Mouse (Mus musculus): Measurements from ENCODE around the gene Hemgn.

Hemgn gene

GRCm38 (mm10) chr4:46413406-46413805, at the start of gene Hemgn:
TSS of gene Hemgn (minus strand) at chr4:46413506.
- DNase-seq (ENCODE audit: low spot score in 2 of 2): no peak

GRCm38 (mm10) chr4:46458411-46458810, 45.1 kb upstream of the Hemgn start:
- no peak for DNase-seq (ENCODE audit: low spot score in 2 of 2)

GRCm38 (mm10) chr4:46457186-46457585, 43.9 kb upstream of the Hemgn start:
- DNase-seq (ENCODE audit: low spot score in 2 of 2): no peak

GRCm38 (mm10) chr4:46456762-46457161, 43.5 kb upstream of the Hemgn start:
- no peak for DNase-seq (ENCODE audit: low spot score in 2 of 2)

- no peak for DNase-seq (ENCODE audit: low spot score in 2 of 2)
Observed at GRCm38 (mm10) chr4:46454097-46454864, 41.0 kb upstream of the Hemgn start.

GRCm38 (mm10) chr4:46452855-46453719, 39.8 kb upstream of the Hemgn start:
- DNase-seq (ENCODE audit: low spot score in 2 of 2): no peak

GRCm38 (mm10) chr4:46452481-46452850, 39.2 kb upstream of the Hemgn start:
- DNase-seq (ENCODE audit: low spot score in 2 of 2): peak; percentile 33 to 37

- DNase-seq (ENCODE audit: low spot score in 2 of 2): peak; percentile 69 to 70
Observed at GRCm38 (mm10) chr4:46451758-46452480, 38.6 kb upstream of the Hemgn start.

- DNase-seq (ENCODE audit: low spot score in 2 of 2): peak; percentile 72 to 73
Observed at GRCm38 (mm10) chr4:46451240-46451757, 38.0 kb upstream of the Hemgn start.

- DNase-seq (ENCODE audit: low spot score in 2 of 2): peak; percentile 91 to 94
Observed at GRCm38 (mm10) chr4:46450519-46451131, 37.3 kb upstream of the Hemgn start, which contains the start of gene Anp32b. TSS of gene Anp32b (plus strand) at chr4:46450902.

GRCm38 (mm10) chr4:46450020-46450518, 36.8 kb upstream of the Hemgn start:
- DNase-seq (ENCODE audit: low spot score in 2 of 2): no peak

GRCm38 (mm10) chr4:46448886-46449285, 35.6 kb upstream of the Hemgn start:
- no peak for DNase-seq (ENCODE audit: low spot score in 2 of 2)

- no peak for DNase-seq (ENCODE audit: low spot score in 2 of 2)
Observed at GRCm38 (mm10) chr4:46447461-46447860, 34.2 kb upstream of the Hemgn start.

- DNase-seq (ENCODE audit: low spot score in 2 of 2): no peak
Observed at GRCm38 (mm10) chr4:46445237-46445945, 32.1 kb upstream of the Hemgn start.

- no peak for DNase-seq (ENCODE audit: low spot score in 2 of 2)
Observed at GRCm38 (mm10) chr4:46442501-46442900, 29.2 kb upstream of the Hemgn start.

GRCm38 (mm10) chr4:46432339-46433036, 19.2 kb upstream of the Hemgn start:
- no peak for DNase-seq (ENCODE audit: low spot score in 2 of 2)

GRCm38 (mm10) chr4:46428903-46429499, 15.7 kb upstream of the Hemgn start:
- peak in 1 of 2 experiments; percentile 5 for DNase-seq (ENCODE audit: low spot score in 2 of 2)

- no peak for DNase-seq (ENCODE audit: low spot score in 2 of 2)
Observed at GRCm38 (mm10) chr4:46422625-46423024, 9.3 kb upstream of the Hemgn start.

GRCm38 (mm10) chr4:46418851-46419250, 5.5 kb upstream of the Hemgn start:
- no peak for DNase-seq (ENCODE audit: low spot score in 2 of 2)

Data from frontal cortex, postnatal 36 days (tissue).